Mouse (Mus musculus): ENCODE data around the gene Dnaic2. TPM values are rescaled to one million over a fixed set of nuclear protein-coding genes. Genes with fewer than 3 reads are reported as not detected.
A peak's percentile ranks its signal among the peaks of the same experiment; 100 is the strongest.

Gene Dnaic2
- polyA plus RNA-seq (2015; fragmentation: Nextera tagmentation; extraction: Ambion mirVana): 0.21 and 0.29 TPM in 2 replicates

DNA sequence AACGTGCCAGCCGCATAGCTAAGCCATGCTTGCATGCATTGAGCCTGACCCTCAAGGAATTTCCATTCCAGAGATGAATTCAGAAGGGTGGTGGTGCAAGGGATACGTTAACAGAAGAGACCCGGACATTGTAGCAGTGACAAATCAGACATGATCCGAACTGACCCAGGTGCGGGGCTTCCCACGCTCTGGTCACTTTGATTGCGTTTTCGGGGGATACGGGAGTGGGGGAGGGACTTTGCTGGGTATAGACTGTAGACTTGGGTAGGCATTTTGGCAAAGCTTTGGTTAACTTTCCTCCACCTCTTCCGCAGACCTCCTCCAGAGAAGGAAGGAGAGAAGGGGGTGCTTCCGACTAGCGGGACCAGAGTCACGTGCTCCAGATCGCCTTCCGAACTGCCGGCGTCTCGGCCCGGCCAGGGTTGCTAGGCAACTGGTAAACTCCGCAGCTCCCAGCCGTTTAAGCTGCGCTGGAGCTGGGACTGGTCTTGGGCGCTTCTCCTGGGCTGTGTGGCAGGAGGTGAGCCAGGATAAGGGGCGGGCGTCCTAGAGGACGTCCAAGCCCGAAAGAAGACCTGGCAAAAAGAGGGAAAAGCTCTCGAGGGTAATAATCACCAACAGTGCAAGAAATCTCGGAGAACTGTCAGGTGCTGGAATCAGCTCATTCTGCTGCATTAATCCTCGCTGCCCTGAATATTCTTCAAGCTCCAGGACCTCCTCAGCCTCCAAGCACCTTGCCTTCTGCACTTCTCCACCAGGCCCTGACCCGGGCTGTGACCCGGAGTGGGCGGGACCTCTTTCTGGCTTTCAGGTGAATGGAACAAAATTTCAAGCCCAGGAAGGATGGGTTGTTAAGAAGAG, at the start of gene Dnaic2:
TSS of gene Dnaic2 (plus strand) at position 444 of the 861 bp plus-strand sequence.
- Histone ChIP-seq H3K4me2 (replicated peaks) (peak within 1 kb of the TSS; percentile 70), H3K36me3 (no peaks in the 10 kb centered on the region), H3K27ac (no peak within 1 kb of the TSS), H3K9ac (no peak within 1 kb of the TSS), H3K4me1 (replicated peaks) (peaks cover 16% of the 10 kb centered on the region), H3K27me3 (replicated peaks) (no peaks in the 10 kb centered on the region), H3K4me3 (replicated peaks) (peak within 1 kb of the TSS; percentile 26), H3K9me3 (no peaks in the 10 kb centered on the region)
- 10% methylated on average over 34 of the region's 34 CpGs for WGBS
- peak; percentile 80 for ATAC-seq

DNA sequence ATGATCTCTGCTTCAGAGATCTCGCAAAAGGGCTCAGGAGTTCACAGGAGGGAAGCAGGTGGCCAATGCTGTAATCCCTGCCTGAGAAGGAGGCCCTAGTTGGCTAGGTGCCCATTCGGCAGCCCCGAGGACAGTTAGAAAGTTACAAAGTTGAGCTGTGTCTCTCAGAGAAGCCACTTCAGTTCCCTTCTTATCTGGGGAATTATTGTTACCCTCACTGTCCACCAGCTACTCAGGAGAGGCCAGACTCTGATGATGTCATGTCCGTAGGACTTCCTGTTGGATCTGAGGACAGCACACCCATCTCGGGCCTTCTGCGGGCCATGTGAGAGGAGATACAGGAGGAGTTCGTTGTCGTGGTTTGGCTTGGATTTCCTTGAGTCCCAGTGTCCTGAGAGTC, 47.6 kb upstream of the Dnaic2 start:
- ATAC-seq: no peak
- Histone ChIP-seq H3K4me2 (replicated peaks) (no peak overlapping the region), H3K27ac (0 out of 2 replicates have a peak overlapping the region, but pooled peaks have one; percentile 6), H3K4me1 (replicated peaks) (peaks cover 48% of the 10 kb centered on the region), H3K4me3 (replicated peaks) (no peak overlapping the region), H3K9ac (no peak overlapping the region), H3K36me3 (no peaks in the 10 kb centered on the region), H3K9me3 (no peaks in the 10 kb centered on the region), H3K27me3 (replicated peaks) (no peaks in the 10 kb centered on the region)
- WGBS: 51% methylated on average over 8 of the region's 8 CpGs

DNA sequence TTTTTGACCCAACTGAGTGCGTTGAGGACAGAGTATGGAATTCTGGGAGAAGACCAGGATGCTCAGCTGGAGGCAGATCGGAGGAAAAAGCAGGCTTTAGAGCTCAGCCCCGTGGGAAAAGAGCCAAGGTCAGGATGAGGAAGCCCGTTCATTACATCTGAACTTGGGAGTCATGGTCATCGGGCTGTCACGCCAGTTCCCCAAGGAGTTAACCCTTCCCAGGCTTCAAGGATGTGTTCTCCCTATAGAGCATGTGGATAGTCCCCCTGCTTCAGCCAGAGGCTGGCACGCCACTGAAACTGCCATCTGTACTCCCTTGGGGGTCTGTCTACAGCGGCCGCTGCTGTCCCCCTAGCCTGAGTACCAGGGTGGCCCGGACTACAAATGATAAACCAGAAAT, 46.9 kb upstream of the Dnaic2 start:
- Histone ChIP-seq H3K27ac (no peak overlapping the region), H3K36me3 (no peaks in the 10 kb centered on the region), H3K9me3 (no peaks in the 10 kb centered on the region), H3K4me1 (replicated peaks) (peaks cover 50% of the 10 kb centered on the region), H3K27me3 (replicated peaks) (no peaks in the 10 kb centered on the region), H3K4me2 (replicated peaks) (no peak overlapping the region), H3K9ac (no peak overlapping the region), H3K4me3 (replicated peaks) (no peak overlapping the region)
- no peak for ATAC-seq
- WGBS: 57% methylated on average over 10 of the region's 10 CpGs

DNA sequence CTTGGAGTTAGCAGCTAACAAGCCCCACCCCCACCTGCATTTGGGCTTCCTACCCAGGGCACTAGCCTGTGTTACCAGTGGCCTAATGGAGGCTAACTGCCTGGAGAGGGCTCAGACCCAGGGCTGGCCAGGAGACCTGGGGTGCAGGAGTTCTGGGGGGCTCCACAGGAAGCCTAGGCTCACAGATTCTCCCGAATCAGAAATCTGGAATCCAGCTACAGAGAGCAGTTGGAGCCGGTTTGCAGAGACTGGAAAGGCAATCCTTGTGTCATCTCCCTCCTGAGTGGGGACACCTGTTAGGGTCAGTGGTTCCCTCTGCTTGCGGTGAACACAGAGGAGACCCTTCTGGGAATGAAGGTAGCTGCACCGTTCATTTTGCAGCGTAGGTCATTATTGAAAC, 46.2 kb upstream of the Dnaic2 start:
- Histone ChIP-seq H3K36me3 (no peaks in the 10 kb centered on the region), H3K9ac (no peak overlapping the region), H3K27ac (no peak overlapping the region), H3K4me3 (replicated peaks) (no peak overlapping the region), H3K4me2 (replicated peaks) (no peak overlapping the region), H3K9me3 (no peaks in the 10 kb centered on the region), H3K27me3 (replicated peaks) (no peaks in the 10 kb centered on the region), H3K4me1 (replicated peaks) (peaks cover 44% of the 10 kb centered on the region)
- WGBS: 57% methylated on average over 5 of the region's 5 CpGs
- ATAC-seq: no peak

DNA sequence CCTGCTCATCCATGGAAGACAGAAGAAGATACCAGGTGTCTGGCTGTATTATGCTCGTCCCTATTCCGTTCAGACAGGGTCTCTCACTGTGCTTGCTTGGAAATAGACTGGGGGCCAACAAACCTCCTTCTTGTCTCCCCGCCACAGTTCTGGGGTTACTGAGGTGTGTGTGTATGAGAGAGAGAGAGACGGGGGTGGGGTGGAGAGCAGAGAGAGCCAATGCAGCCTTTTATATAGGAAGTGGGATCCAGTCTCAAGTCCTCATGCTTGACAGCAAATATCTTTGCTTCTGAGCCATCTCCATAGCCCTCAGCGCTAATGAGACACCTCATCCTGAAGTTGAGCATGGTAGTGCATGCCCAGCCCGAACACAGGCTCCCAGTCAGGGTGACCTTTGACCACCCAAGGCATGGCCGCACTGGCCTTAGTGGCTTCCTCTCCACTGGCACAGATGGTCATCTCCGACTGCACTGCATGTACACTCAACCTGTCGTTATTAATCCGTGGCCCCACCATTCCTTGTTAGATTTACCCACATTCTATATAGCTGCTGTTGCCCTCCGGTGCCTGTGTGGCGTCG, 44.8 kb upstream of the Dnaic2 start:
- Histone ChIP-seq H3K4me1 (replicated peaks) (peaks cover 35% of the 10 kb centered on the region), H3K27ac (no peak overlapping the region), H3K4me3 (replicated peaks) (no peak overlapping the region), H3K9me3 (no peaks in the 10 kb centered on the region), H3K9ac (no peak overlapping the region), H3K36me3 (no peaks in the 10 kb centered on the region), H3K4me2 (replicated peaks) (no peak overlapping the region), H3K27me3 (replicated peaks) (no peaks in the 10 kb centered on the region)
- 91% methylated on average over 13 of the region's 13 CpGs for WGBS
- ATAC-seq: no peak

DNA sequence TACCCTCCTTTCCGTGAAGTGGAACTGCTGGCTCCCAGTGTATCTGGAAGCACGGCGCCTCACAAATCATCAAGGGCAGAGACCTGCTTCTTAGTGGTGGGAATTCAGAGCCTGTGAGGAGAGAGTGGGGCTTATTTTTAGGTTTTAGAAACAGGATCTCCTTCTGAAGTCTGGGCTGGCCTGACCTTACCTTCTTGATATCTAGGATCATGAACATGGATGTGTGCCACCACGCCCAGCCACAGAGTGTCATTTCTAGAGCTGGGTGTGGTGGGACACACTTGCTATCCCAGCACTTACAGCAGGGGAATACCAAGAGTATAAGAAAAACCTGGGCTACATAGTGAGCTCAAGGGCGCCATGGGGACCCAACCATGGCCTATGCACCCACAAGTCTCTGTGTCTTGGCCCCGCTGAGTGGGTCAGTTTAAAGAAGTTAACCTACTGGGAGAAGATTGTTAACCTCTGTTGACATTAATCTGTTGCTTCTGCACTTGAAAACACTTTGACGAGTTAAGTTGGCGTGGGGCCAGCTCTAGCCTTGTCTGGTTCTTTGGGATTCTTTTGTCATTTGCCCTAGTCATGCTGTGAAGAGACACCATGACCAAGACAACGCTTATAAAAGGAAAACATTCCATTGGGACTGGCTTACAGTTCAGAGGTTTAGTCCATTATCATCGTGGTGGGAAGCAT, 44.0 kb upstream of the Dnaic2 start:
- no peaks in the 10 kb centered on the region for H3K27me3 ChIP-seq (replicated peaks)
- no peak overlapping the region for H3K27ac ChIP-seq
- ATAC-seq: no peak
- no peak overlapping the region for H3K9ac ChIP-seq
- H3K4me1 ChIP-seq (replicated peaks): peaks cover 38% of the 10 kb centered on the region
- no peak overlapping the region for H3K4me3 ChIP-seq (replicated peaks)
- H3K4me2 ChIP-seq (replicated peaks): no peak overlapping the region
- no peaks in the 10 kb centered on the region for H3K36me3 ChIP-seq
- no peaks in the 10 kb centered on the region for H3K9me3 ChIP-seq
- WGBS: 87% methylated on average over 10 of the region's 10 CpGs

DNA sequence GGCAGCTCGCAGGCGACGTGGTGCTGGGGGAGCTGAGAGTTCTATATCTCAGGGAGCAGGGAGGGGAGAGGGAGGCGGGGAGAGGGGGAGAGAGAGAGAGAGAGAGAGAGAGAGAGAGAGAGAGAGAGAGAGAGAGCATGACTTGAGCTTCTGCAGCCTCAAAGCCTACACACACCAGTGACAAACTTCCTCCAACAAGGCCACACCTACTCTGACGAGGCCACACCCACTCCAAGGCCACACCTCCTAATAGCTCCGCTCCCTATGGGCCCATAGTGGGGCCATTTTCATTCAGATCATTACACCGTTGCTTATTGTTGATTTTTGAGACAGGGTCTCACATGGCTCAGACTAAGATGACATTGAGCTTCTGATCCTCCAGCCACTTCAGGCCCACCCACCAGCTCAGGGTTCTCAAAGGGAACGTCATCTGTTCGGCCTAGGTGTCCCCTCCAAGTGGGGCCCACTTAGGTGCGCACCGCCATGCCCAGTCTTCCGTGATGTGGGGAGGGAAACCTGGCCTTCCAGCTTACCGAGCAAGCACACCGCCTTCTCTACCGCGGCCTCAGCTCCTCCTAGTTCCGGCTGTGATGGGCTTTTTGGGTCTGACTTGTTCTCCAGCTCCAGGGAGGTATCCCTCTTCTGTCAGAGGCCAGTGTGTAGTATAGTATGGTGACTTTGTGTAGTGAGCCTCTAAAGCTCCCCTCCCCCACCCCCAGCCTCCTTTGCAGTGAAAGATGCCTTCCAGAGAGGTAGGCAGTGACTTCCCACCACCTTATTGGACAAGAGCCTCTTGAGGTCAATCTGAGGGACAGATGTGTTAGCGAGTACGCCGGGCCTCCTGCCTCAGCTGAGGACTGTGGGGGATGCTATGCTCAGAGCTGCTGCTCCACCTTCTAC, 43.2 kb upstream of the Dnaic2 start:
- peak; percentile 35 for ATAC-seq
- no peaks in the 10 kb centered on the region for H3K9me3 ChIP-seq
- peaks cover 34% of the 10 kb centered on the region for H3K4me1 ChIP-seq (replicated peaks)
- no peak overlapping the region for H3K4me2 ChIP-seq (replicated peaks)
- no peak overlapping the region for H3K4me3 ChIP-seq (replicated peaks)
- no peak overlapping the region for H3K9ac ChIP-seq
- WGBS: 72% methylated on average over 20 of the region's 20 CpGs
- no peak overlapping the region for H3K27ac ChIP-seq
- H3K36me3 ChIP-seq: no peaks in the 10 kb centered on the region
- H3K27me3 ChIP-seq (replicated peaks): no peaks in the 10 kb centered on the region

DNA sequence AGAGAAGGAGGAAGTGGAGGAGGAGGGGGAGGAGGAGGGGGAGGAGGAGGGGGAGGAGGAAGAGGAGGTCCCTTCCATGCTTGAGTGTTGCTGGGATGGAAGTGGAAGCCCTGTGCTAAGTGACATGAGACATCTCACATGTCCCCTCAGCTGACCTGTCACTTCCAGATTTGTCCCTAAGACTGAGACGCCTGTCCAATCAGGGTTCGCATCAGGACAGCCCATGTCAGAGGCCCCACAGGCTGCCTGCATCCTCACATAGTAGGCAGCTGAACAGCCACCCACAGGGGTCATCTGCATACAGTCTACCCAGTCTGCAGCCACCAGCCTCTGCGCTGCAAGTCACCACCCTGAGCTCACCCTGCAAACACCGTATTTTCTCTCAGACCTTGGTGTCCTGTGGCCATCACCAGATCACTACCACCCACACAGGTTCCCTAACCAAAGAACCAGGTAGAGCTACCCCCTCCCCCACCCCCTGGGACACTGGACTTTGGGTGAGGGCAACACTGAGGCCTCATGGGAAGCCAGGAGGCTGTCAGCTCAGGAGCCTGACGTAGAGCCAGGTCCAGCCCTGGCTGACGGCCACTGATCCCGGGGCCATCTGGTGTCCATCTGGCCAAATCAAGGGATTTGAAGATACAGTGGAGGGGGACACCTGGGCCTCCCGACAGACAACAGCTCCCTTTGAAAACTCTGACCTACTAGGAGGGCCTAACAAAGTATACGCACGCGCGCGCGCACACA, 42.4 kb upstream of the Dnaic2 start:
- no peak overlapping the region for H3K9ac ChIP-seq
- no peak overlapping the region for H3K27ac ChIP-seq
- H3K4me3 ChIP-seq (replicated peaks): no peak overlapping the region
- no peaks in the 10 kb centered on the region for H3K9me3 ChIP-seq
- H3K27me3 ChIP-seq (replicated peaks): no peaks in the 10 kb centered on the region
- WGBS: 69% methylated on average over 14 of the region's 14 CpGs
- no peaks in the 10 kb centered on the region for H3K36me3 ChIP-seq
- H3K4me2 ChIP-seq (replicated peaks): no peak overlapping the region
- peaks cover 26% of the 10 kb centered on the region for H3K4me1 ChIP-seq (replicated peaks)
- peak; percentile 19; the same call in 1 of the 2 replicates for ATAC-seq

DNA sequence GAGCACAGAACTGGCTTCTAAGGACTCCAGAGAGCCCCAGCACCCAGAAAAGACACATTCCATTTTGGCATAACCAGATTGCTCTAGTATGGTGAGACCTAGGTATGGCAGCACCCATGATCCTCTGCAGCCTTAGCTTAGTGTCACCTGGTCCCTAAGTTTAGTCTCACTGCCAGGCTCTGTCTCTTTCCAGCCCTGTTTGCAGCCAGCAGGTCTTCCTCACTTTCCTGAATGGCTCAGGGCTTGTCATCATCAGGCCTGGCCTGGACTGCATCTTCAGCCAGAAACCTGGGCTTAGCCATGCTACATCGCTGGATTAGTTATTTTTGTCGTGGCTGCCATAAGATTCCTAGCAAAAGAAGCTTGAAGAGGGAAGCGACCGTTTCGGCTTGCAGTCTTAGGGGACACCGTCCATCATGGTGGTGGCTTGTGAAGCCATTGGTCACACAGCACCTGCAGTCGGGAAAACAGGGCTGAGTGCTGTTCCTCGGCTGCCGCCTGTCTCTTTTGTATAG, 41.6 kb upstream of the Dnaic2 start:
- H3K9me3 ChIP-seq: no peaks in the 10 kb centered on the region
- no peak for ATAC-seq
- H3K27ac ChIP-seq: no peak overlapping the region
- H3K36me3 ChIP-seq: no peaks in the 10 kb centered on the region
- no peaks in the 10 kb centered on the region for H3K27me3 ChIP-seq (replicated peaks)
- 84% methylated on average over 9 of the region's 9 CpGs for WGBS
- no peak overlapping the region for H3K4me3 ChIP-seq (replicated peaks)
- H3K4me2 ChIP-seq (replicated peaks): no peak overlapping the region
- H3K9ac ChIP-seq: no peak overlapping the region
- H3K4me1 ChIP-seq (replicated peaks): peaks cover 18% of the 10 kb centered on the region; the same call in 1 of the 2 replicates

DNA sequence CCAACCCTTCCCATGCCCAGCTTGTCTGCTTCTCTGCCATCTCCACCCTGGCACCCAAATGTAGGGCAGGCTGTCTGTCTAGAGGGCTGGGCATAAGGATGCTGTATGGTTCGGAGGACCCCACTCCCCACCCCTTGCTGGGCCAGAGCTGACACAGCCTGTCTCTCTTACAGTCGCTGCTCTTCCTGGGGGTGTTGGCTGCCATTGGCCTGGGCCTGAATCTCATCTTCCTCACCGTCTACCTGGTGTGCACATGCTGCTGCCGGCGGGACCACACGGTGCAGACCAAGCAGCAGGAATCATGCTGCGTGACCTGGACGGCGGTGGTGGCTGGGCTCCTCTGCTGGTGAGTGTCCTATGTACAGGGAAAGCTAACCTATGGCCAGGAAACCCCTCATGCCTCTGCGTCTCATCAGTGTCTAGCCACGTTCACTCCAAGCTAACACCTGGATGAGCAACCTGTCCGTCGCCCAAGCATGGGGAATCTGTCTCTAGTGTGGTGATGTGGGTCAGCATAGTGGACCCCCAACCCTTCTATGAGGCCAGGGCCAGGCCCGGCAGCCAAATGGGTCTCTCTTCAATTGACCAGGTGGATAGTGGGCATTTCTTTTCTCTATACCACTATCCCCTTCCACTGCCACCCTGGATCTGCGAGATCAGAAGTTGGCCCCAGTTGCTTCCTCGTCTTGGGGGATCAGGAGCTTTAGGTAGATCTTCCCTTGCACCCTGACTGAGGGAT, 40.8 kb upstream of the Dnaic2 start:
- WGBS: 89% methylated on average over 16 of the region's 16 CpGs
- ATAC-seq: no peak
- no peaks in the 10 kb centered on the region for H3K27me3 ChIP-seq (replicated peaks)

More for the DNA sequence above, 40.8 kb upstream of the Dnaic2 start:
- Histone ChIP-seq H3K4me3 (replicated peaks) (no peak overlapping the region), H3K27ac (no peak overlapping the region), H3K9me3 (no peaks in the 10 kb centered on the region), H3K36me3 (no peaks in the 10 kb centered on the region), H3K9ac (no peak overlapping the region), H3K4me1 (replicated peaks) (peaks cover 15% of the 10 kb centered on the region; the same call in 1 of the 2 replicates), H3K4me2 (replicated peaks) (no peak overlapping the region)
